8 mouse cellular contexts compared by ENCODE assay signal in genomic region chr9:101250981-101251643, GRCm38 (mm10). TPM values are rescaled to one million over a fixed set of nuclear protein-coding genes. Genes with fewer than 3 reads are reported as not detected.
A peak's percentile ranks its signal among the peaks of the same experiment; 100 is the strongest.
DNase-seq lines count a peak whose midpoint lies in the region; ATAC-seq and TF ChIP-seq lines count a peak whose summit lies in the region.

No protein-coding gene starts in this region.

- H3K4me3 ChIP-seq in testis, adult 2 months (ENCODE audit: control insufficient read depth, low read depth, low read length): peak overlapping the region; percentile 94
- H3K4me3 ChIP-seq in forebrain, embryonic 16.5 days (replicated peaks; ENCODE audit: low read length): peak overlapping the region; percentile 93
- H3K4me3 ChIP-seq in hindbrain, embryonic 10.5 days: peak overlapping the region; percentile 84
- H3K4me3 ChIP-seq in limb, embryonic 15.5 days: peak overlapping the region; percentile 80
- H3K4me3 ChIP-seq in midbrain, embryonic 15.5 days: peak overlapping the region; percentile 80

- TF ChIP-seq CTCF in testis, adult 2 months (IDR thresholded peaks at IDR 0.05; ENCODE audit: control insufficient read depth, insufficient read depth, insufficient replicate concordance, low read depth, low read length): no peak

- no peaks in the 10 kb centered on the region for H3K36me3 ChIP-seq in testis, adult 2 months (ENCODE audit: control insufficient read depth, insufficient read depth, low read length)
- no peaks in the 10 kb centered on the region for H3K36me3 ChIP-seq in forebrain, embryonic 16.5 days (ENCODE audit: control insufficient read depth, insufficient read depth)
- H3K36me3 ChIP-seq in hindbrain, embryonic 10.5 days: no peaks in the 10 kb centered on the region
- no peaks in the 10 kb centered on the region for H3K36me3 ChIP-seq in limb, embryonic 15.5 days
- no peaks in the 10 kb centered on the region for H3K36me3 ChIP-seq in midbrain, embryonic 15.5 days (replicated peaks)

- peaks cover 3% of the 10 kb centered on the region for H3K4me1 ChIP-seq in testis, adult 2 months (ENCODE audit: control insufficient read depth, insufficient read depth, low read length)
- peaks cover 18% of the 10 kb centered on the region for H3K4me1 ChIP-seq in forebrain, embryonic 16.5 days (replicated peaks; ENCODE audit: control insufficient read depth, insufficient read depth, low read length)
- H3K4me1 ChIP-seq in hindbrain, embryonic 10.5 days (replicated peaks): peaks cover 19% of the 10 kb centered on the region
- peaks cover 8% of the 10 kb centered on the region; the same call in 1 of the 2 replicates for H3K4me1 ChIP-seq in limb, embryonic 15.5 days
- peaks cover 24% of the 10 kb centered on the region for H3K4me1 ChIP-seq in midbrain, embryonic 15.5 days

- WGBS in forebrain, embryonic 16.5 days: under 1% methylated on average over 57 of the region's 61 CpGs
- WGBS in hindbrain, embryonic 10.5 days: under 1% methylated on average over 61 of the region's 61 CpGs
- under 1% methylated on average over 61 of the region's 61 CpGs for WGBS in limb, embryonic 15.5 days
- under 1% methylated on average over 60 of the region's 61 CpGs for WGBS in midbrain, embryonic 15.5 days

- no peaks in the 10 kb centered on the region for H3K27me3 ChIP-seq in testis, adult 2 months (ENCODE audit: control insufficient read depth, insufficient read depth, low read length)
- no peaks in the 10 kb centered on the region for H3K27me3 ChIP-seq in forebrain, embryonic 16.5 days (replicated peaks; ENCODE audit: control insufficient read depth, insufficient read depth, low read length)
- H3K27me3 ChIP-seq in hindbrain, embryonic 10.5 days (ENCODE audit: insufficient read depth, poor library complexity, severe bottlenecking): no peaks in the 10 kb centered on the region
- H3K27me3 ChIP-seq in limb, embryonic 15.5 days: no peaks in the 10 kb centered on the region
- no peaks in the 10 kb centered on the region for H3K27me3 ChIP-seq in midbrain, embryonic 15.5 days (replicated peaks)

- H3K9ac ChIP-seq in forebrain, embryonic 16.5 days (replicated peaks; ENCODE audit: low read depth, low read length): peak overlapping the region; percentile 91
- peak overlapping the region; percentile 79 for H3K9ac ChIP-seq in limb, embryonic 15.5 days
- peak overlapping the region; percentile 71 for H3K9ac ChIP-seq in midbrain, embryonic 15.5 days

- TF ChIP-seq POLR2A in testis, adult 2 months (IDR thresholded peaks at IDR 0.05; ENCODE audit: control insufficient read depth, low read depth, low read length): 0 out of 2 replicates have a peak, but pooled peaks have one; percentile 43

- no peaks in the 10 kb centered on the region for H3K9me3 ChIP-seq in forebrain, embryonic 16.5 days (ENCODE audit: control insufficient read depth, low read length)
- H3K9me3 ChIP-seq in hindbrain, embryonic 10.5 days: no peaks in the 10 kb centered on the region
- no peaks in the 10 kb centered on the region for H3K9me3 ChIP-seq in limb, embryonic 15.5 days
- no peaks in the 10 kb centered on the region for H3K9me3 ChIP-seq in midbrain, embryonic 15.5 days

- peak overlapping the region; percentile 74 for H3K4me2 ChIP-seq in forebrain, embryonic 16.5 days (ENCODE audit: low read length)
- H3K4me2 ChIP-seq in limb, embryonic 15.5 days: peak overlapping the region; percentile 61
- H3K4me2 ChIP-seq in midbrain, embryonic 15.5 days: peak overlapping the region; percentile 54

- DNase-seq in testis, postnatal 14 days (ENCODE audit: low spot score): no peak
- peak; percentile 15 for DNase-seq in c-Kit-negative CD71-positive TER-119-positive erythroid progenitor cells, embryonic 14.5 days (ENCODE audit: low read depth, low spot score)
- DNase-seq in hindbrain, embryonic 10.5 days (ENCODE audit: low spot score): peak; percentile 83
- peak; percentile 32 to 36 for DNase-seq in thymus, postnatal 10 days (ENCODE audit: low spot score in 2 of 2)

- peak overlapping the region; percentile 94 for H3K27ac ChIP-seq in testis, adult 2 months (ENCODE audit: control insufficient read depth, insufficient read depth, low read depth, low read length)
- H3K27ac ChIP-seq in forebrain, embryonic 16.5 days (ENCODE audit: low read length): peak overlapping the region; percentile 84
- H3K27ac ChIP-seq in hindbrain, embryonic 10.5 days: peak overlapping the region; percentile 96
- peak overlapping the region; percentile 99 for H3K27ac ChIP-seq in limb, embryonic 15.5 days
- H3K27ac ChIP-seq in midbrain, embryonic 15.5 days: peak overlapping the region; percentile 91

- ATAC-seq in forebrain, embryonic 16.5 days: peak; percentile 90
- peak; percentile 93 for ATAC-seq in limb, embryonic 15.5 days (ENCODE audit: insufficient number of reproducible peaks, low FRiP score, low TSS enrichment, low read depth)
- peak; percentile 95 for ATAC-seq in midbrain, embryonic 15.5 days (replicated peaks)

RNA-seq across cellular contexts. Expression of gene Ppp2r3a, which starts 0.5 kb away (rescaled TPM):
- 3.0 and 3.5 TPM in 2 replicates for polyA plus RNA-seq in testis, adult 2 months (2012; rRNA removed)
- polyA plus RNA-seq in forebrain, embryonic 16.5 days (2015; fragmentation: Nextera tagmentation; extraction: Ambion mirVana): 25.2 and 27.2 TPM in 2 replicates
- polyA plus RNA-seq in hindbrain, embryonic 10.5 days (2016; fragmentation: Nextera tagmentation; extraction: Ambion mirVana): 9.0 and 9.5 TPM in 2 replicates
- 17.3 and 22.6 TPM in 2 replicates for polyA plus RNA-seq in limb, embryonic 15.5 days (2015; fragmentation: Nextera tagmentation; extraction: Ambion mirVana)
- polyA plus RNA-seq in midbrain, embryonic 15.5 days (2015; fragmentation: Nextera tagmentation; extraction: Ambion mirVana): 24.8 and 26.0 TPM in 2 replicates
